Mouse (Mus musculus) embryo, embryonic 10 days (tissue): Measurements from ENCODE around the gene Plod3.

Experiments
- DNase-seq: peaks from one replicate; pipeline ENCODE4 v3.0.0-alpha.2; 2015; ENCODE audit warnings: low spot score

Plod3 gene

DNA sequence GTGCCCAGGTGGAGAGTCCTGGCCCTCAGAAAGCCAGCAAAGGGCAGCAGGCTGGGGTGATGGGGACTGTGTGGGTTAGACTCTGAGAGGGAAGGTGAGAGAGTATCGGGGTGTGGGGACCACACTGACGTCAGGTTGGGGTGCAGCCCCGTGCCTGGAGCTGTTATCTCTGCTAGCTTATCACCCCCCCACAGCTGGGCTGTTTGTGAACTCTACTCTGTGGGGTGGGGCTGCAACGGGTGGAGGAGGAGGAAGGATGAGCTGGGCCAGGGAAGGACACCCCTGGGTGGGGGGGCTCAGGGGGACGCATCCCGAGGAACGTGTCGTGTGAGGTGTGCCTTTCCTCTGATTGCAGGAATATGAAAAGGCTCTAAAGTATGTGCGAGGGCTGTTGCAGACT, 21.6 kb upstream of the Plod3 start:
- DNase-seq, result no peak

DNA sequence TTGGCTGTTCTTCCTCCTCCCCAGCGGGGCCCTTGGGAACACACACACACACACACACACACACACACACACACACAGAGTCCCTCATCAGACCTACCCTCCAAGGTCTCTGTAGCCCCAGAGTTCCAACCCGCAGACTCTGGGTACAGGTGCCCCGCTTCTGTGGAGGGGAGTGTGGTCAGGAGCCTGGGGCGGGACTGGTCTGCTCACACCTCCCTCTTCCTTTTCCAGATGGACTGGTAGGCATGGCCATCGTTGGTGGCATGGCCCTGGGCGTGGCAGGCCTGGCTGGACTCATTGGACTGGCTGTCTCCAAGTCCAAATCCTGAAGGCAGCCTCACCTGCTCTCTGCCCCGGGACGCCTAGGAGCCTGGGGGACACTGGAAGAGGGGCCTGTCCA, 21.1 kb upstream of the Plod3 start:
- DNase-seq, result no peak

- DNase-seq, result no peak
Observed at GRCm38 (mm10) chr5:136966331-136966730, 20.5 kb upstream of the Plod3 start, which contains the start of gene Cldn15. TSS of gene Cldn15 (plus strand) at chr5:136966616.

DNA sequence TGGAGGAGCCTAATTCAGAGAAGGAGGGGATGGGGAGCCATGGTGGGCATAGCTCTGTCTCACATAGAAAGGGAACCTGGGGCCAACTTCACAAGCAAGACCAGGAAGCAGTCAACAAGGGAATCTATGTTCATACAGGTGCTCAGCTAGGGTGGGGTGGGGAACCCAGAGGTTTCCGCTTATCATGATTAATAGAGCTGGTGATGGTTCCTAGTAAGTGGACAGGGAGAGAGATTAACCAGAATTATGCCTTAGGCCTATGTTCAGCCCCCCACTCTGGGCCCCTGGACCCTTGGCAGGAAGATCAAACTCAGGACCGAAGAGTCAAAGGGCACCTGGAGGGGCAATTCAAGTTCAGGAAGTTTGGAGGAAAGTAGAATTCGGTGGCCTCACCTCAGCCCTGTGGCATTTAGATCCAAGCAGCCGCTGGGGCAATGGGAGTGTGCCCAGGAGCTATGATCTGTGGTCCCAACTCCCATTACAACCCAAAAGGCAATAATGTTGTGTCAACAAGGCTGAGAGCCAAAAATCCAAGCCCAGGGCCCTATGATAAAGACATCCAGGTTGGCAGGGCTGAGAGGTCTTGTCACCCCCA, 19.9 kb upstream of the Plod3 start:
- DNase-seq, result no peak

DNA sequence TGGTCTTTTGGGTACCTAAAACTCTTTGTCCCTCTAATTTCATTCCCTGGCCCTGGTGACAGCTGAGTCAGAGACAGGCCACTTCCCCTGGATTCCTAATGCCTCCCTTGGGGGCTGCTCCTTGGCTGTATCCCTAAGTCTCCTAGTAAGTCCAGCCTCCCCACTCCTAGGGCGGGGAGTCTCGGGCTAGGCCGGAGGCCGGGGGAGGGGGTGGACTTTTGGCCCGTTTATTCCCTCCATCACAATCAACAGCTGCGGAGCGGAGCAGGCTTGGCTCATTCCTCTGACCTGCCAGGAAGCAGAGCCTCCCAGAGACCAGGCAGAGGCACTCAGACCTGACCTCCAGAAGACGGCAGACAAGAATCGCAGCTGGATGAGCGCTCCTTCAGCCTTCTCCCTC, 19.2 kb upstream of the Plod3 start:
- no peak for DNase-seq

DNA sequence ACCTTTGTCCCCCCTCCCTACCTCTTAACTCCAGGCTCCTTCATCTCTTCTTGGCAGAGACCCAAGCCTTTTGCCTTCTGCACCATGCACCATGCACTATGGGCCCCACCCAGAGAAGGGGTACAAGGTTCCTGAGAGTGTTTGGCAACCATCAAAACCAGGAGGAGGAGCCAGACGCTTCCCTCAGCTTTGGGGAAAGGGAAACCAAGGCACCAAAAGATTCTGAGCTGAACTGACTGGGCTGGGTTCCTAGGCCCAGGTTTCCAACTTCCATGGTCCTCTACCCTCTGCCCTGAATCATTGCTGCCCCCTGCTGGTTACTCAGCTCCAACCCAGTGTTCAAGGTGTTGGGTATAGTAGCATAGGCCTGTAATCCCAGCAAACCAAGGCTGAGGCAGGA, 16.1 kb upstream of the Plod3 start:
- DNase-seq, result peak; percentile 70

GRCm38 (mm10) chr5:136973670-136974069, 13.1 kb upstream of the Plod3 start:
- no peak for DNase-seq

- no peak for DNase-seq
Observed at GRCm38 (mm10) chr5:136977769-136978168, 9.1 kb upstream of the Plod3 start.

GRCm38 (mm10) chr5:136979762-136980161, 7.1 kb upstream of the Plod3 start:
- DNase-seq, result no peak

GRCm38 (mm10) chr5:136980974-136981373, 5.8 kb upstream of the Plod3 start:
- no peak for DNase-seq

DNA sequence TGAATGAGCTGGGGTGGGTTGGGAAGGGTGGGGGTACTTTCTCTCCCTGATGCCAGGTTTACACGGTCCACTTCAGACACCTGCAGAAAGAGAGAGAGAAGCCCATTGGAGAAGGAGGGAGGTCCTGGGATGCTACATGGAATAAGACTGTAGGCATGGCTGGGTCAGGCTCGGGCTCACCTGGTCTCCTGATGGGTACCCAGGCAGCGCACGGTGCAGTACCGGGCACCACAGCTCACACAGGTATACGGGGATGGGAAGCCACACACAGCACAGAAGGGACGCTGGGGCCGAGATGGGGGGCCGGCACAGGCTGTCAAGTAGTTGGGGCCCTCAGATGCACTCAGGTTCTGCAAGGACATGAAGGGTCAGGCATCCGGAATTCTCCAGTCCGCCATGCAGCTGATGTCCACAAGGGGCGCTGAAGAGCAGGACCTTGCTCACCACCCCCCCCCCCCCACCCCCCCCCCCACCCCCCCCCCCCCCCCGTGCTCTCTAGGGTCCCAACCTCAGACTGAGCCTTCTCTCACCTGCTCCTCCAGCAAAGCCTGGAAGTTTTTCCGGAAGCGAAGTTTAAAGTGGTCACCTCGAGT, 4.4 kb upstream of the Plod3 start:
- DNase-seq, result peak; percentile 72

DNA sequence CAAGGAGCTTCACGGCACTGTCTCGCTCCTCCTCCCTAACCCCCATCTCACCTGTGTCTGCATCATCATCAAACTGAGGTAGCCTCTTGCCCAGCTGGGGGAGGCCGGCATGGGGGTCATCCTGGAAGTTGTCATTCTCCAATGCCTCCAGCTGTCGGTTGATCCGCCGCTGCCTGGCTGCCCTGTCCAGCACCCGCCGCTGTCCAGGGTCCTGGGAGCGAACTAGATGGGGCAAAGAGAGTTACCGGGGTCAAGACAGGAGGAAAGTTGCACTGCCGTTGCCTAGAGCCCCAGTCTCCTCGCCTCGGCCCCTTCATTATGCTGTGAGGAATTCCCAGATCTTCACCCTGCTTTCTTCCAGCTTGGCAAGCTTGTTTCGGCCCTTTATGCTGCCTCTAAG, 2.0 kb upstream of the Plod3 start:
- DNase-seq, result peak; percentile 31

DNA sequence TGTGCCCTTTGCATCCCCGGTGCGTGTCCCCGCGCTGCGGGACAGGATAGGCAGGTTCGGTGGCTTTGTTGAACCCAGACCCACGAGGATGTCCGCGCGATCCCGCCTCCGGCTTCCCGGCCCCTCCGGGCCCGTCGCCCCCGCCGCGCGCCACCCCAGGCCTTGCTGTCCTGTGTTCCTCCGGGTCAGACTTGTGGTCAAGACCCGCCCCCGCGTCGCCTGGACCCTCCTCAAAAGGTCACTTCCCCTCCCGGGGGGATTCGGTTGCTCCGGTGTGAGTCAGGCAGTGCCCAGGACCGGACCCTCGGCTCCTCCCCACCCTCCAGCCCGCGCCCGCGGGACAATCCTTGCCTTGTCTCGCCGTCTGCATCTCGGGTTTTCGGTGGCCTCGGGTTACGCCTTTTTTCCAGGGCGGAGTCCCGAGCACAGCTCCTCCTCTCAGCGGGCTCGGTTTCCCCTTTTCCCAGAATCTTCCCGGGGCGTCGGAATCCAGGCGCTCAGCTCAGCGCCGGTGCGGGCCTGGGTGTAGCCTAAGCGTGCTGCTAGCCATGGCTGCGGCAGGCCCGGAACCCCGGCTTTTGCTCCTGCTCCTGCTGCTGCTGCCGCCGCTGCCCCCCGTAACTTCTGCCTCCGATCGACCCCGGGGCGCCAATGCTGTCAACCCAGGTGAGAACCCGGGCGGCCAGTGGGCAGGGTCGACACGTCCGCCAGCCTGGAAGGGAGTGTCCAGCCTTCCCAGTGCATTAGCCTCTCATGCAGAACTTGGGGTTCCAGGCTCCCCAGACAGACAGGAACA, 517 bp downstream of the Plod3 start:
- DNase-seq, result peak; percentile 73

DNA sequence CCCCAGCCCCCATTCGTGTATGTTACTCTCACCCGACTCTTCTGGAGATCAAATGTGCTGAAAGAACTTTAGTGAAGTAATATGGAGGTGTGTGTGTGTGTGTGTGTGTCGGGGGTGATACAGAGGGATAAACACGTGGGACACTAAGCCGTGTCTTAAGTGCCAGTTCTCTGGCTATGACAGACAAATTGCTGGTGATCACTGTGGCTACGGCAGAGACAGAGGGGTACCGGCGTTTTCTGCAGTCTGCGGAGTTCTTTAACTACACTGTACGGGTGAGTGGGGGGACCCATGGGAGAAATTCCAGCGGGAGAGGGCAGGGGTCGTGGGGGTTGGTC, 1.1 kb downstream of the Plod3 start, which contains the start of gene Znhit1:
Znhit1 (minus strand) TSS at position 88 of the 338 bp plus-strand sequence.
- no peak for DNase-seq

GRCm38 (mm10) chr5:136988420-136988819, 1.6 kb downstream of the Plod3 start:
- no peak for DNase-seq

- DNase-seq, result no peak
Observed at GRCm38 (mm10) chr5:136989801-136990200, 3.0 kb downstream of the Plod3 start.

DNA sequence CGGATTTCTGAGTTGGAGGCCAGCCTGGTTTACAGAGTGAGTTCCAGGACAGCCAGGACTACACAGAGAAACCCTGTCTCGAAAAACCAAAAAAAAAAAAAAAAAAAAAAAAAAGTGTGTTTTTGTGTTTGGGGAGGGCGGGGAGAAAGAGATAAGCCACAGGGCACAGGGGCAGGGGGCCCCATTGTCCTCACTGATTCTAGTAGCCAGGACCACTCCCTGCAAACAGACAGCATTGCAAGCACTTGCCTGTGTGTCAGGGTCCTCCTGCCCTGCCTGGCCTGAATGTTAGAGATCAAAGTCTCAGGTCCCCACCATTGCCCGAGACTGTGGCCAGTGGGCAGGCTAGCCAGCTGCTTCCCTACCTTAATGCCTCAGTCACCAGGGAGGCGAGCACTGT, 12.6 kb downstream of the Plod3 start:
- no peak for DNase-seq

DNA sequence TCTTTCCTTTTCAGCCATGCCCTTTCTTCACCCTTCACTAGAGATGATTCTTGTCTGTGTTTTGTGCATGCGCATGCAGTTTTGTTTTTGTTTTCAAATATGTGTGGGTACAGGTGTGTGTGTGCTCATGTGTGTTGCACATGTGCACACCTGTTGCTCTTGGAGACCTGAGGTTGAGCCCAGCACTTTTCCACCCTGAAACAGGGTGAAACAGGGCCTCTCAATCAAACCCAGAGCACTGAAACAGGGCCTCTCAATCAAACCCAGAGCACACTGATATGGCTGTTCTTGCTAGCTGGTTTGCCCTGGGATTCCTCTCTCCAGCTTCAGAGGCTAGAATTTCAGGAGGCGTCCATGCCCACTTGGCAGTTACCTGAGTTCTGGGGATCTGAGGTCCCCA, 13.8 kb downstream of the Plod3 start:
- no peak for DNase-seq

- DNase-seq, result no peak
Observed at GRCm38 (mm10) chr5:137007276-137007675, 20.5 kb downstream of the Plod3 start.

DNA sequence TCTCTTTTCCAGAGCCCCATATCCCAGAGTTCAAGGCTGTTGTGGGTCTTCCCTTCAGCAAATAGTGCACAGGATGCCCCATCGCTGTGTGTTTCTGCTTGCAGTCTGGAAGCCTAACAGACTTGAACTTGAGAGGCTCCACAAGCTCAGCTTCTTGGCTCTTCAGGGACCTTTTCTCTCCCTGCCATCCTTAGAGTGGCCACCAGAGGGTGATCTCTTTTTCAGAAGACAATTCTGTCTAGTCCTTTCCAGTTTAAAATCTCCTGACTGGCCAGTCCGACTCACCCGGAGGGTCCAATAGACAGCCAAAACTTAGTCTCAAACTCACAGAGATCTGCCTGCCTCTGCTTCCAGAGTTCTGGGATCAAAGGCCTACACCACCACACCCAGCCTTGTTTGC, 23.2 kb downstream of the Plod3 start:
- DNase-seq, result no peak

- no peak for DNase-seq
Observed at GRCm38 (mm10) chr5:137012401-137012950, 25.7 kb downstream of the Plod3 start.

DNA sequence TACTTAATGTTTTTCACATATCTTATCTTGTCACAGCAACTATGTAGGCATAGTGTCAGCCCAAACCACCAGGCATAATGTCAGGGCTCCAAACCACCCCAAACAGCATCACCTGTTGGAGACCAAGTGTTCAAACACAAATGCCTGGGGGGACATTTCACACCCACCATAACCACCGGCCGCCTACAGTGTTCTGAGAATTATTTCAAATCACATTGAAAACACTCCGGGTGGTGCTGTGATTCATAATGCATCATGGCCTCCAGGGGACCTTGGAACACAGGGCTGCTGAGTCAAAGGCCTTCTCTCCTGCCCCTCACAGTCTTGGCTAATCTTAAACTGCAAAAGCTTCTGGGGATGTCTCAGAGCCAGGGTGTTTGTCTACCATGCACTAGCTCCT, 29.1 kb downstream of the Plod3 start:
- no peak for DNase-seq

DNA sequence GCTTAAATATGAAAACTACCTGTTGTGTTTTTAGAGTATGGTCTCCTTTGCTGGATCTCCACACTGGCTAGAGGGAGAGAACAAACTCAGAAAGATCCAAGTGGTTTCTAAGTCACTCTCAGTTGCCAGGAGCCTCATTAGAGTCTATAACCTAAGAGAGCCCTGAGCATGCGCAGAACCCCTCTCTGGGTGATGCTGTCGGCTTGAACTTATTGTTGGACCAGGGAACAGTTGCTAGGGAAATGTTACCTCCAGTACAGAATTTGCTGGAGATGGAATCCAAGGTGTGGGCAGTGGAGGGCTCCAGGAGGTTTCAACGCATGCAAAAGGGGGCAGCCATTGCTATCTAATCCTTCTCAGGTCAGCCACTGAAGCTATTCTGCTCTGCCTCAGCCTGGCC, 37.5 kb downstream of the Plod3 start:
- no peak for DNase-seq
